Comparison of ENCODE assay signal across 26 mouse cellular contexts in the genomic region with DNA sequence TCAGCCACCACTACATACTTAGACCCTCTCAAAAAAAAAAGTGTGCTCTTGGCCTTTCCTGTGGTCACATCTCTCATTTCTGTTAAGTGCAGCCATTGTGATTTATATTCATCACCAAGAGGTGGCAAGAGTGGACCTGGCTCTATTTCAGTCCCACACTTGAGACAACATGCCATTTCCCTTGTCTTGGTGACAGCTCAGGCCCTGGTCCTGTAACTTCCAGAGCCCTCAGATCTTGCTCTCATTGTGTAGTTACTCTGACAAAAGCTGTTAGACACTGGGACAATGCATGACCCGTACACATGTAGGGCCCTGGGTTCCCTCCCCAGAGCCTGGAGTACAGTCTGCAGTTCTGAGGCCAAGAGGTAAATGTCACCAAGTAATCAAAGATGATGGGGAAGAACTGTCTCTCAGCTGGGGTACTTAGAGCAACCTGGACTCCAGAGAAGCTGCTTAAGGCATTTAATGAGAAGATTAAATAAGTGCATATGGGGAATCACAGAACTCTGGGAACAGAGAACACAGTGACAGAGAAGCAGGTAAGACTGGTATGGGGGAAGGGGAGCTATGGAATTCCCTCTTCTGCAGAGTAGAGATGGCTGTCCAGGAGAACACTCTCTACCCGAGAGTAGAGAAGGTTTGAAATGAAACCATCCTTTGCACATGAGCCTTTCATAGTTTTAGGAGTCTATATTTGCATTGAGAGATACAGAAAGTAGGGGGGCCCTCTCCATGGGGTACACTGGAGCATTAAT. TPM values are rescaled to one million over a fixed set of nuclear protein-coding genes. Genes with fewer than 3 reads are reported as not detected.
"Had no signal": no experiment of that assay in that cellular context is flagged by ENCODE, and none has a peak within 500 bp of the region (broad histone marks: within the 10 kb centered on the region; RNA-seq: fewer than 3 reads in every experiment).

No protein-coding gene starts in this region.

- H3K4me2 ChIP-seq: intestine, embryonic 15.5 days; limb, embryonic 13.5 days; liver, embryonic 12.5 days; liver, embryonic 15.5 days had no signal

- DNase-seq: kidney, adult 11 months; kidney, adult 9 months; kidney, postnatal 14 days; layer of hippocampus, adult 9-11 months; liver; midbrain, embryonic 14.5 days; thymus, adult 18-20 months; thymus, postnatal 36 days had no signal

- H3K4me3 ChIP-seq: intestine, embryonic 15.5 days; layer of hippocampus, adult 2 months; limb, embryonic 10.5 days; limb, embryonic 13.5 days; liver, embryonic 12.5 days; liver, embryonic 15.5 days had no signal

- H3K36me3 ChIP-seq: intestine, embryonic 15.5 days; limb, embryonic 10.5 days; limb, embryonic 13.5 days; liver, embryonic 12.5 days; liver, embryonic 15.5 days had no signal

- H3K9ac ChIP-seq: intestine, embryonic 15.5 days; limb, embryonic 13.5 days; liver, embryonic 12.5 days; liver, embryonic 15.5 days had no signal

- ATAC-seq: intestine, embryonic 15.5 days; liver, embryonic 12.5 days had no signal

- H3K27me3 ChIP-seq: intestine, embryonic 15.5 days; liver, embryonic 15.5 days had no signal

- H3K9me3 ChIP-seq: intestine, embryonic 15.5 days; limb, embryonic 10.5 days; limb, embryonic 13.5 days; liver, embryonic 12.5 days; liver, embryonic 15.5 days had no signal

- H3K4me1 ChIP-seq: intestine, embryonic 15.5 days; limb, embryonic 10.5 days; limb, embryonic 13.5 days; liver, embryonic 12.5 days; liver, embryonic 15.5 days had no signal

- H3K27ac ChIP-seq: intestine, embryonic 15.5 days; layer of hippocampus, adult 2 months; limb, embryonic 10.5 days; limb, embryonic 13.5 days; liver, embryonic 12.5 days; liver, embryonic 15.5 days; macrophage had no signal

RNA-seq across cellular contexts. Expression of gene 2310007B03Rik, which starts 9.7 kb away (rescaled TPM):
- total RNA-seq: layer of hippocampus, adult 2 months; layer of hippocampus, postnatal 25 days; left cerebral cortex, adult 18-20 months; left cerebral cortex, postnatal 25 days; megakaryocyte, adult 5-6 weeks had no signal
- polyA plus RNA-seq: liver, embryonic 12.5 days; macrophage; midbrain, embryonic 14.5 days; neural tube, embryonic 14.5 days; spleen, adult 2 months; testis, adult 2 months had no signal

RNA-seq across cellular contexts. Expression of gene Agxt, which starts 16.0 kb away (rescaled TPM):
- total RNA-seq: layer of hippocampus, adult 2 months; layer of hippocampus, postnatal 25 days; left cerebral cortex, adult 18-20 months; left cerebral cortex, postnatal 25 days; megakaryocyte, adult 5-6 weeks; midbrain, postnatal 0 days had no signal
- polyA plus RNA-seq: kidney, embryonic 16.5 days; limb, embryonic 13.5 days; macrophage; midbrain, embryonic 14.5 days; midbrain, postnatal 0 days; neural tube, embryonic 11.5 days; neural tube, embryonic 14.5 days; spleen, adult 2 months; testis, adult 2 months had no signal

RNA-seq across cellular contexts. Expression of gene Crocc2, which starts 17.4 kb away (rescaled TPM):
- total RNA-seq: megakaryocyte, adult 5-6 weeks had no signal
- polyA plus RNA-seq: liver, embryonic 15.5 days; macrophage; small intestine, adult 2 months had no signal

RNA-seq across cellular contexts. Expression of gene Kif1a, which starts 49.3 kb away (rescaled TPM):
- total RNA-seq: megakaryocyte, adult 5-6 weeks had no signal
